Mouse (Mus musculus) megakaryocyte, adult 5-6 weeks (primary cell): ENCODE results near the gene Nrxn2. TPM values are rescaled to one million over a fixed set of nuclear protein-coding genes. Genes with fewer than 3 reads are reported as not detected.

Experiments used
- ATAC-seq: 2 replicates; pipeline ENCODE4 v1.8.0; 2016; ENCODE audit warnings: mild to moderate bottlenecking, inconsistent platforms; ENCODE audit not compliant: poor library complexity, severe bottlenecking
- total RNA-seq, 2 experiments: library from RNA; stranded (forward) in 1 of 2; stranded (reverse) in 1 of 2; fragments of 153-499, 151-499 nt in 1 of 2; fragments of 221-1000, 200-1000 nt in 1 of 2; gene quantifications; 2 replicates each; pipeline versions ENCODE4 v1.2.3 to v1.2.4; 2015 to 2017

Nrxn2 gene
- total RNA-seq, 2 experiments from 2014 or later = not detected

DNA sequence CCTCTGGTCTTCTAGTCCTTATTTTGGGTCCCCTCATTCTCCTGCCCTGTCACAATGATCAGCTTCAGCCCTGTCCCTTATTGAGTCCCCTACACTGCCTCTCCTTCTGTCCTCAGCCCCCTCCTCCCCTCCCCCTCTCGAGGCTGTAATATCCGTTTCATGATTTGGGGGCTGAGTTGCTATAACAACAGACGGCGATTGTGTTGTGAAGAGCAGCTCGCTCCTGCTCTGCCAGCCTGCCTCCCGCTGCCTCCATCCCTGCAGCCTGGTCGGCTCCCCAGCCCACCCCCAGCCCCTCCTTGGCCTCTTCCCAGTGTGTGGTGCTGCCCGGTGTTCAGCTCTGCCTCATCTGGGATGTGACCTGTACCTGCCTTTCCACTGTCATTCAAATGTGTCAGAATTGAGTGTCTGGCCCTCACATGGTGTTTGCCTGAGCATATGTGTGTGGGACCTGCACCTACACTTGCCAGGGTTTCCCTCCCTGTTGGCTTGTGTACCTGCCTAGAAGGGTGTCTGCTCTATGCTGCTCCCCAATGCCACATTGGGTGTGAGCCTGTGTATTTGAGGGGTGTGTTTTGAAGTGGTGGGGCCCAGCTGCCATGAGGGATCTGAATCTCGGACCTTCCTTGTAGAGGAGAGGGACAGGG is 2.3 kb upstream of the Nrxn2 start:
- ATAC-seq = no peak

DNA sequence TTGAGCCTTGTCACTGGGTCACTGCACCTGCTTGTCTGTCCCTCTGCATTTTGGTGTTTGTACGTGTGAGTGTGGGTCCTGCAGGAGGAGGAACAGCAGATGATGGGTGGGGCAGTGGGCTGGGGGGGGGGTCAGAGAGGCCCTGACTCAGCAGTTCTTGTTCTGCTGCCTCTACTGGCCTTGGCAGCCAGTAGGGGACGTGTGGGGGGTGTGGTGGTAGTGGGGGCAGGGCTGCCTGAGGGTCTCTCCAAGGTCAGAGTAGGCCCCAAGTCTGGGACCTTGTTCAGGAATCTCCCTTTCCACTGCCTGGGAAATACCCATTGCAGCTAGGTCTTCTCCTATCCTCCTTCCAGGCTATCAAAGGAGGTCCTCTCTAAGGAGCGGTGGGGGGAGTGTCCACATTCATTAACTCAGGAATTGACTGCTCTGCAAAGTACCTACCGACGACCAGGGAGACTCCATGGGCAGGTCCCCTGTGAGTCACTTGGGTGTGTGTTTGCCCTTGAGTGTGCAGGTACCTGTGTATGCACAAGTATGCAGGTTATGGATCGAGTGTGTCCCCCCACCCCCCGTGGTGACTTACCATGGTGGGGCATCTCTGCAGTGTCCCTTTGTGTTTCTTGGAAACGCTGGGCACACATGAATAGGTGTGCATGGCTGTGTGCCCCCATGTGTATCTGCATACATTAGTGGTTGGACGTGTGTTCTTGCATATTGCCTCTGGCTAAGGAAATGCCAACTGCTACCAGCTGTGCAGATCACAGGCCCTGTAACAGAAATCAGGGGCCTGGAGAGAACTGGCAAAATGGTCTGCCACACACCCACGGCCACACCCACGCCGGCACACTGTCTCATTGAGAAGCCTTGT is 1.4 kb upstream of the Nrxn2 start:
- no peak for ATAC-seq

DNA sequence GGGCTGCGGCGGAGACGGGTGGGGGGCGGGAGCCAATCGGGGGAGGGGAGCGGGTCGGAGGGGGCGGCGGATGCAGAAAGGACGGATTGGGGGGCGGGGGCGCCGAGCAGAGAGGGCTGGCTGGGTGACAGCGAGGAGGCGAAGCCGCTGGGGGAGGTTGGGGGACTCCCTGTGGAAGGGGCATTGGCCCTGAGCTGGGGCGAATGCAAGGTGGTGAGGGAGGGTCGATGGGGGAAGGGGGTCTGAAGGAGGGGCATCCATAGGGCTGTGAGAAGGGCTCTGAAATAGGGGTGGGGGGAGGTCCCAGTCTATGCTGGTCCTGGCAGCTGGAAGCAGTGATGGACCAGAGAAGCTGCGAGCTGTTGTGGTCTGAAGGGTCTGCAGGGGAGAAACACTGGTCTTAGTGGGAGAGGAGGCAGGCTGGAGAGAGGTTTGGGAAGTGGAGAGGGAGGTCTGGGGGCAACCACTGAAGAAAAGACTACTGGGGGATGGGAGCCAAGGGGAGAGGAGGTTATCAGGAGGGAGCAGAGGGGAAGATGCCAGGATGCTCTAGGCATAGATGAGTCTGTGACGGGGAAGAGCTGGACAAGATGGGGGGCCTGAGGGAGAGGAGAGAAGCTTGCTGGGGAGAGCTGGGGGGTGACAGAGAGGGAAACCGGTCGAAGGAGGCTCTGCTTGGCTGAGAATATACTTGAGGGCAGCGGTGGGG is 607 bp downstream of the Nrxn2 start:
- ATAC-seq = no peak

DNA sequence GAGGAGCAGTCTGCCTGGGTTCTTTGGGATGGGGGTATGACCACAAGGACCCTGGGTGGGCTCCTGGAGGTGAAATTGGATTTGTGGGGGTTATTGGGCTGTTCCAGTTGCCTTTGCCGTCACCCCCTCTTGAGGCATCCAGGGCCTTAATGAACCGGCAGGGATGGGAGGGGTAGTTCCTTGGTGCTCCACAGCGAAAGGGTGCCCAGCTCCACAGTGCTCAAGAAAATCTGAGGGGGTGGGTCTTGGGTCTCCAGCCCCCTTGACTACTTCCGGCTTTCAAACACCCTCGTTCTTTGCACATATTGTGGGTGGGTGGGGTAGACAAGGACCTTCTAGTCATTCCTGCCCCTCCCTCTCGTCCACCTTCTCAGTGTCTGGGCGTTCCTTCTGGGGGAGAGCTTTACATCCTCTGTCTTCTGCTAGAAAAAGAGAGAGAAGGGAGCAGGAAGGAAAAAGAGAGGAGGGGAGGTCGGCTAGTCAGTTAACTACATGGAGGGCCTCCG is 1.3 kb downstream of the Nrxn2 start:
- no peak for ATAC-seq

DNA sequence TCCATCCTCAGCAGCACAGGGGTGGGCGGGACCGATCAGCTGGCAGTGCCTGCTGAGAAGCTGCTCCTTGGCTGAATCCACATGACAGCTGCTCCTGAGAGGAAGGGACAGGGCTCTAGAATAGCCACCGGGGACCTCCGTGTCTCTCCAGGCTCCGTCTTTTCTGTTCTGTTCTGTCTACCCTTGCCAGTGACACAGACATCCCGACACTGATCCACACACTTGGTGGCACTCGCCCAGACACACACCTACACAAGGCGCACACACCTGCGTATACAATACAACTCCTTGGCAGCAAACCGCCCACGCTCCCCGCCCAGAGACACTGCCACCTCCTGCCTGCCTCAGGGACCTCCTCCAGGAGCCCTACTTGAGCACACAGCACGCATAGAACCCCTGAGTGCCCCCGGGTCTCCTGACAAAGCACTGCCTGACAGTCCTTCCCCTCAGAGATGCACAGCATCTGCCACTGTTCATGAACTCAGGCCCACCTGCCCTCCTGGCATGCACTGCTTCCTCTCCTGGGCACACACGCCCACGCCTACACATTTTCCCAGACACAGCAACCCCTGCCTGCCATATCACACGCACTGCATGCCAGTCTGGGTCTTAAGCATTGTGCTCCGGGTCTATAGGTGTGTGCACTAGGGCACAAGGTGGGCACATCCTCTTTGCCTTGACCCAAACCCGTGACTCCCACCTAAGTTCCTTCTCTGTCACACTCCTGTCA is 2.1 kb downstream of the Nrxn2 start:
- ATAC-seq = no peak

DNA sequence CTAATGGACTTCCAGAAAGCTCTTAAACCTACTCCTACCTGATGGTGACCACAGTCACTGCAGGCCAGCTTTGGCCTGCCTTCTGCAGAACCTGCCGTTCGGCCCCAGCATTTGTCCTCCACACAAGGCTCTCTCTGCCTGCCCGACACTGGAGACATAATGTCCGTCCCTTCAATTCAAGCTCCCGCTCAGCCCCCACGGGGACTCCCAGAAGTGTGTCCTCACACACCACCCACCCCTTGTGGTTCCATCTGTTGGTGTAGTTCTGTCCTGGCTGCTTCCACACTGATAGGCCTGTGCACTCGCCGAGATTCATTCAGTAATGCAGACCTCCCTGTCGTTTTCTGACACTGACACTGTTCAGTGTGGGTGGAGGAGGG is 2.7 kb downstream of the Nrxn2 start:
- ATAC-seq = no peak

DNA sequence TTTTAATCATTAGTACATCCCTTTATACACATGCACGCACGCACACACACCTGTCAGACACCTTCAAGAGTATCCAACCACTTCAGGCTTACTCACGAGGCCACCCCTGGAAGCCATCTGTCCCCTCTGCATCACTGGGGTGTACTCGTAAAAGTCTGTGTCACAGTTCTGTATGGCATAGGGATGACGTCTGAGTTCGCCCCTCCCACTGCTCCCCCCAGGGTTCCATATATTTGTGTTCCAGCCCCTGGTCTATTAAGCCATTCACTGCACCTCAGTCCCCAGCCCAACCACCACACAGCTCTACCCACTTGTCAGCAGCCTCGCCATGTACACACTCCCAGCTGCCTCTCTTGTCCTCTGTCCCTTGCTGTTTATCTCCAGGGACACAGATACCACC is 3.5 kb downstream of the Nrxn2 start:
- ATAC-seq = no peak

DNA sequence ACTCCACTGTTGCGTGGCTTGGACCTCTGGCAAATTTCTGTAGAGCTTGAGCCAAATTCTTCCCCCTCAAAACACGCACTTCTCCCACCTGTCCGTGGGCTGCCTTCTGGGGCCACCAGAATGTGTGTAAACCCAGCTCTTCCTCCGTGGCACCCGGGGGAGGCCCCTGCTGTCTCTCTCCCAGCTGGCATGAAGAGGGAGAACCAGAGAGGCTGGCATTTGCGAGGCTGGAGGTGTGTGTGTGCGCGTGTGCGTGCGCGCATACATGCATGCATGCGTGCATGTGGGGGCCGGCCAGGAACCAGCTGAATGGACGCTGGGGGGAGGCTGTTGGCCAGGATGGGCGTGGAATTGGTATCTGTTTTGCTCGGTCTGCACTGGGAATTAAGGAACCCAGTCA is 4.7 kb downstream of the Nrxn2 start:
- ATAC-seq = no peak

DNA sequence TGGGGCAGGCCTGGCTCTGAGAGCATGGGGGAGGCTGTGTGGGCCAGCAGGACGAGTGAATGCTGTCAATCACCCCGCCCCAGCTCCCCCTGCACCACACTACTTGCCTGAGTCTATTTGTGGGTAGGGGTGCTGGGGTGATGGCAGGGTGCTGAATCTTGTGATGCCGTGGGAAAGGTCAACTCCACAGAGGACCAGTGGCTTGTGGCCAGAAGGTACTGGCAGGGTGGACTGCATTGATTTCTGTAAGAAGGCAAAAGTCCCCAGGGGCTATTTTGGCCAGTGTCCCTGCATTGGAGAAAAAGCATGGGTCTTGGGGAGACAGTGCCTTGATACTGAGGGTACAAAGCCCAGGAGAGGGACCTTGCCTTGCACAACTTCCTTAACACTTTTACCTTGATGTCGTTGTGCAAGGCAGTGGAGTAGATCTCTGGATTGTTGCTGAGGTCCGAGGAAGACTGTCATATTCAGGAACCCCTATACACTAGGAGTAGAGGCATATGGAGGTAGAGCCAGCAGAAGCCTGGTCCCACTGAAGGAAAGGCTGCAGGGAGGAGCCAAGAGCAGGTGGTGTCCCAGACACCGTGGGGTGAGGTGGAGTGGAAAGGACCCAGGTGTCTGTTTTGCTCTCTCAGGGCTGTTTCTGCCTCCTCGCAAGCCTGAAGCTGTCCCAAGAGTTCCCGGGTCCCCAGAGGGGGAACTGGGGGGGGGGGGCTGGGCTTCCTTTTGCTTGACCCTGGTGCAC is 5.8 kb downstream of the Nrxn2 start:
- ATAC-seq = no peak

DNA sequence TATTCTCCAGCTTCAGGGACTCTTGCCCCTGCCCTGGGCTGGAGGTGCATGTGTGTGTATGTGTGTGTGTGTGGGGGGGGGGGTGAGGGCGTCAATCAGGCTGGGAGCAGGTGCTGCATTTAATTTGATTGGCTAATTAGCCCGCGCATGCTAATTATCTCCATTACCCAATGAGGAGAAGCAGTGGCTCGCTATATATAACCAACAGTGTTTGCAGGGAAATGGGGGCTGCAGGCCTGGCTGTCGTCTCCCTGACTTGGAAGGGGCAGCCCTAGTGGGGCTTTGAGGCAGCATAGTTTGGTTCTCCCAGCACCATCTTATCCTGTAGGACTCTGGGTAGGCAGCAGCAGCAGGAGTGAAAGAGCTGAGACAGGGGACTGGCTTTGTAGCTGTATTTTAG is 7.1 kb downstream of the Nrxn2 start:
- no peak for ATAC-seq

DNA sequence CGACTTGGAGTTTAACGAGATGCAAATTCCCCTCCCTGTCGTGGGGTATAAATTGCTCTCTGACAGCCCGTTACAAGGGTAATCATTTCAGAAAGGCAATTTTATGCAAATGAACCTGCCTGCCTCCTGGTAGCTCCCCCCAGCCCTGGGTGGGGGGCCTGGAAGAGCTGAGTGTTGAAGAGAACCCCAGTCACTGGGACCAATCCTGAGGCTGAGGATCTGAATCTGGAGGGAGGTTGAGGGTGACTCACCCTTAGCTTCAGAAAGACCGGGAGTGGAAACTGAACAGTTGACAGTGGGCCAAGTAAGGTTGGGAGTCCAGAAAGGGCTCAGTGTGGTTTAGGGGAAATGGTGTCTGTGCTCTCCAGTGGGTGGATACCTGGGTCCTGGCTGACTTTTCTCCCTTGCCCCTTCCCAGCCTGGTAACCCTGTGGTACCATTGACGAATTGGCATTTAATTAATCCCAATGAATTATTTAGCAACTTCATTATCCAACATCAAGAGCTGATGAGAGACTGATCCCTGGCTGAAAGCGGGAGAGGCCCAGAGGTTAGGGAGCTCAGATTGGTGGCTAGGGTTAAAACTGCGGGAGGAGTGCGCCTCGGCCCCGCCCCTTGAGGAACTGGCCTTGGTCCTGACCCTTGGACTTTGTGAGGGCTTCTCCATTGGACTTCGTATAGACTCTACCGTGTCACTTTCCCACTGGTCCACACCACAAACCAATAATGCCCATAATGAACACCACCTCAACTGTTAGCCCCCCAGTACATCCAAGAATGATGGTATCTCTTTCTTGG is 8.4 kb downstream of the Nrxn2 start:
- ATAC-seq = peak; percentile 43; the same call in 1 of the 2 replicates

DNA sequence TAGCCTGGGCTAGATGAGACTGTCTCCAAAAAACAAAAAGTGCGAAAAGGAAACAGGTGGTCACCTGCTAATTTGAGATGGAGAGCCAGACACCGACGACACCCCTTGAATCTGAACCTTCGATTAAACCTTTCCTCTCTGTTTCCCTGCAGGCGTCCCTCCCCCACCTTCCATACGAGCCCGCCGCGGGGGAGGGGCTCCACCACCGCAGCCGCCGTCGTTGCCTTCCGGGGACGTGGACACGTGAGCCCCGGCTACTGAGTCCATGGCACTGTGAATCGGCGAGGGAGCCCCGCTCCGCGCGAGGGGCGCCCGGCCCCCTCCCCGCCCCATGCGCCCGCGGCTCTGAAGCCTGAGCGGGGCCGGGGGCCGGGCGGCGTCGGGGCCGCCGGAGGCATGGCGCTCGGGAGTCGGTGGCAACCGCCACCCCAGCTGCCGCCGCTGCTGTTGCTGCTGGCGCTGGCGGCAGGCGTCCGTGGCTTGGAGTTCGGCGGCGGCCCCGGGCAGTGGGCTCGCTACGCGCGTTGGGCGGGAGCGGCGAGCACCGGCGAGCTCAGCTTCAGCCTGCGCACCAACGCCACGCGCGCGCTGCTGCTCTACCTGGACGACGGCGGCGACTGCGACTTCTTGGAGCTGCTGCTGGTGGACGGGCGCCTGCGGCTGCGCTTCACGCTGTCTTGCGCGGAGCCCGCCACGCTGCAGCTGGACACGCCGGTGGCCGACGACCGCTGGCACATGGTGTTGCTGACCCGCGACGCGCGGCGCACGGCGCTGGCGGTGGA is 9.3 kb downstream of the Nrxn2 start:
- no peak for ATAC-seq

DNA sequence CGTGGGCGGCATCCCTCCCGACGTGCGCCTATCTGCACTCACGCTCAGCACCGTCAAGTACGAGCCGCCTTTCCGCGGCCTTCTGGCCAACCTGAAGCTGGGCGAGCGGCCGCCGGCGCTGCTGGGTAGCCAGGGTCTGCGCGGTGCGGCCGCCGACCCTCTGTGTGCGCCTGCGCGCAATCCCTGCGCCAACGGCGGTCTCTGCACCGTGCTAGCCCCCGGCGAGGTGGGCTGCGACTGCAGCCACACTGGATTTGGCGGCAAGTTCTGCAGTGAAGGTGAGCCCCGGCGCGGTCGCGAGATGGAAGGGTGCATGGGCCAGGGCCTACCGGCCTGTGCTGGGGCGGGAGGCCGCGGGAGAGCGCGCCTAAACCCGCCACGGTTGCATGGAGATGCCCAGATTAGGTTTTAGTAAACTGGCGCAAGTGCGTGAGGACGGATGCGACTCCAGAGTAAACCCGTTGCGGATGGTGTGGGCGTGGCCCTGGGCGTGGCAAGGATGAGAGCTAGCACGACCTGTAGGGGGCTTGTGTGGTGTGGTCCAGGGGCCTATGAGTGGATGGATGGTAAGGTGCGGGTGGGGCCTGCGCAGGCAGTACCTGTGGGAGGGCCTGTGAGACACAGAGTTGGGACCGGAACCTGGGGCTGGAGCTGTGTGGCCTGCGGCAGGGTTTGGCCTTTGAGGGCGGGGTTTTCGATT is 10.1 kb downstream of the Nrxn2 start:
- peak; percentile 33 for ATAC-seq

DNA sequence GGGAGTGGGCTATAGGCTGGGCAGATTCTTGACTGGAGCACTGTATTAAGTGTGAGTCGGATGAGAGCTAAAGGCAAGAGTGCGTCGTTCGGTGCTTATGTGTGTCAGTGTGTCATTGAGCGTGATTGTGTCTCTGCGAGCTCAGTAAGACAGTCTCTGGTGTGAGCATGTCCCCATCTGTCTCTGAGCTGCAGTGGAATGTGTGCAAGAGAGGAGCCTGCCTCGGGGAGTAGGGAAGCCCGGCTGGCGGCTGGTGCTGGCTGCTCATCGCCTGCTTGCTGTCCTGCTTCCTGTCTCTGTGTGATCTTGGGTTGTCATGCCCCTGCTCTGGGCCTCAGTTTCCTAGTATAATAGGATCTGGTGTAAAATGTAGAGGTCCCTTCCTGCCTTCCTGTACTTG is 24.5 kb downstream of the Nrxn2 start:
- ATAC-seq = no peak

DNA sequence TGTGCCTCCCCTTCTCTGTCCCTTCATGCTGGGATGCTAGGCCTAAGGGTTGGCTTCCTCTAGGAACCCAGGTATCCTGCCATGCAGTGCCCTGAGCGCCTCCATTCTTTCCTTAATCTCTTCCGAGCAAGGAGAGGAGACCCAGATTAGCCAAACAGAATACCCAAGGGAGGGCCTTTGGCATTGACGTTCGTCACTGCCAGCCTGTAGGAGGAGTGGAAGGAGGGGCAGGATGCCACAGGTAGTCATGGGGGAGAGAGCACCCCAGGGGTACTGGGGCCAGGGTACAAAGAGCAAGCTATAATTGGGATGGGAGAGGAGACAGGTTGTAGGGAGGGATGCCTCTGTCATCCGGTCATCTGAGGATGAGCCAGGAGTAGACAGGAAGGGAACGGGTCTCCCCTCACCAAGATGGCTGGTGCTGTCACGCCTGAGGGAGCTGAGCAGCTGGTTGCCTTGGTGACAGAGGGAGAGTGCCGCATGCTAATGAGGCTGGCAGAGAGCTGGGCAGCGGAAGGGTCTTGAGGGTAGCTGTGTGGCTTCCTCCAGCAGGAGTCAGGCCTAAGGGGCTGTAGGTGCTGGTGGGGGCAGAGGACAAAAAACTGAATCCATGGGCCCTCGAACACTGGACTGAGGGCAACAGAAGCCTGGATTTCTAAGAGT is 27.4 kb downstream of the Nrxn2 start:
- no peak for ATAC-seq

DNA sequence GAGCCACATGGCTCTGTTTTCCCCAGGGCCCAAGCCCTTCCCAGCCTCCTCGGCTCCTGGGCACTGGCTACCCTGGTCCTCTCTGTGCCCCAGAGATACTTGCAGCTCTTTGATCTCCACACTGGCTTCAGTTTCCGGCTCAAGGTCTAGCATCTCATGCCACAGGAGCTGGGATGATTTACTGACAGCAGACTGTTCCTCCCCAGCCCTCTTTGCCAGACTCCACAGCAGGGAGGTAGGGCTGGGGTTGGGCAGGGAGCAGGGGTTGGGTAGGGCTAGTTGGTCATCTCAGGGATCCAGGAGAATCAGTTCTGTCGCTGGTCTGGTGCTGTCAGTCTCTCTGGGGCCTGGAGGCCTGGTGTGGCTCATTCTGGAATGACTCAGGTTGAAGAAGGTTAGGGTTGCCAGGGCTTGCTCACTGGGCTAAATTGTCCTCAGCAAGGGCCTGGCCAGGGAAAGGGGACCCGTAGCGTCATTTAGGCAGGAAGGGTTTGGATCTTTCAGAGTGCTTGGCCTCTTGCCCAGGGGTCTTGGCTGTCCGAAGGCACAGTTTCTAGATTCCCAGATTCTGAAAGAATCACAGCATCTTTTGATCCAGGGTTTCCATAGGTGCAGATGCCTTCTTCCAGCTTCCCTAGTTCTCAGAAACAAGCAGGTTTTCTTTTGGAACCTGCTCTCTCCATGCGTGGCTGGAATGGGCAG is 28.4 kb downstream of the Nrxn2 start:
- ATAC-seq = no peak

DNA sequence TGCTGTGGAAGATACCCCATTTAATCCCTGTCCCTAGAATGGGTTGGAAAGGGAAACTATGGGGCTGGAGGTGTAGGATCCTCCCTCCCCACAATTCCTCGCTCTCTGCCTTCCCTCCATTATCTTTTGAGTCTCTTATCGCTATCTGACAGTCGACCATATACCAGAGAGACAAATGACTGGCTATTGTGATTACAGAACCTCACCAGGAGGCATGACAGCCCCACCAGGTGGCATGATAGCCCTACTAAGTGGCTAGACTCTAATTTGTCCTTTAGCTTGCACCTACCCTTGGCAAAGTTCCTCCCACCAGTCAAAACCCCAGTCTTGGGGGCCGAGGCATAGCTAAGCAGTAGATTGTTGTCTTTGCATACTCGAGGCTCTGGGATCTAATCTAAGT is 30.2 kb downstream of the Nrxn2 start:
- ATAC-seq = no peak
